Mouse (Mus musculus): ENCODE results near the gene Tulp2. TPM values are rescaled to one million over a fixed set of nuclear protein-coding genes. Genes with fewer than 3 reads are reported as not detected.

Tulp2 gene
- polyA plus RNA-seq, 1 experiment from 2014 or later, result 1.1 TPM

DNA sequence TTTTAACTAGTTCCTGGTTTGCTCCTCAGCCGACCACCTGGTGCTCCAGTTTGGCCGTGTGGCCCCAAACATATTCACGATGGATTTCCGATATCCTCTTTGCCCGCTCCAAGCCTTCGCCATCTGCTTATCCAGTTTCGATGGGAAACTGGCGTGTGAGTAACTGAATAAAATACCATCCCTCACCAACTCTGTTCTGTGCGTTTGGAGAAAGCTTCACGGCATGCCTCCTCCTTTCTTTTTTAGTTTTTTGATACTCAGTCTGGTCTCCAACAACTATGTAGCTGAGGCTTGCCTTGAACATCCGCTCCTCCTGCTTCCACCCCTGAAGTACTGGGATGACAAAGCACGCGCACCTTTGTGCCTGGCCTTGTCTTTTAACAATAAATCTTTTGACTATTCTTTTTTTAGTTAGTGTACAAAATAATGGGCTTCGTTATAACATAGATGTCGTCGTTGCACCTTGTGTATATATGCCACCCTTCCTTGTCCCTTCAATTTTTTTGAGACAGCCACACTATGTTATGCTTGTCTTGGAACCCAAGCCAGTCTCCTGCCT lies 40.6 kb downstream of the Tulp2 start:
- peak overlapping the region; percentile 88; the same call in 1 of the 2 replicates for H3K27ac ChIP-seq
- no peaks in the 10 kb centered on the region for H3K9me3 ChIP-seq (replicated peaks; ENCODE audit: low read length)
- TF ChIP-seq CTCF (IDR thresholded peaks at IDR 0.05; ENCODE audit: low read depth), result no peak
- H3K27me3 ChIP-seq (ENCODE audit: insufficient read depth, low read length), result no peaks in the 10 kb centered on the region
- 56% methylated on average over 16 of the region's 16 CpGs for WGBS
- peak overlapping the region; percentile 64 for H3K4me2 ChIP-seq (ENCODE audit: low read length)
- ATAC-seq (replicated peaks; ENCODE audit: low FRiP score, low read depth) (no peak), DNase-seq (ENCODE audit: low spot score) (no peak)
- 0 out of 2 replicates have a peak, but pooled peaks cover 8% of the 10 kb centered on the region for H3K36me3 ChIP-seq (ENCODE audit: insufficient read depth, low read length)
- peak overlapping the region; percentile 53 for H3K4me3 ChIP-seq (replicated peaks; ENCODE audit: low read depth, low read length)
- H3K9ac ChIP-seq (ENCODE audit: low read depth, low read length), result peak overlapping the region; percentile 62; the same call in 1 of the 2 replicates
- H3K4me1 ChIP-seq (replicated peaks; ENCODE audit: insufficient read depth, low read length), result peaks cover 27% of the 10 kb centered on the region

DNA sequence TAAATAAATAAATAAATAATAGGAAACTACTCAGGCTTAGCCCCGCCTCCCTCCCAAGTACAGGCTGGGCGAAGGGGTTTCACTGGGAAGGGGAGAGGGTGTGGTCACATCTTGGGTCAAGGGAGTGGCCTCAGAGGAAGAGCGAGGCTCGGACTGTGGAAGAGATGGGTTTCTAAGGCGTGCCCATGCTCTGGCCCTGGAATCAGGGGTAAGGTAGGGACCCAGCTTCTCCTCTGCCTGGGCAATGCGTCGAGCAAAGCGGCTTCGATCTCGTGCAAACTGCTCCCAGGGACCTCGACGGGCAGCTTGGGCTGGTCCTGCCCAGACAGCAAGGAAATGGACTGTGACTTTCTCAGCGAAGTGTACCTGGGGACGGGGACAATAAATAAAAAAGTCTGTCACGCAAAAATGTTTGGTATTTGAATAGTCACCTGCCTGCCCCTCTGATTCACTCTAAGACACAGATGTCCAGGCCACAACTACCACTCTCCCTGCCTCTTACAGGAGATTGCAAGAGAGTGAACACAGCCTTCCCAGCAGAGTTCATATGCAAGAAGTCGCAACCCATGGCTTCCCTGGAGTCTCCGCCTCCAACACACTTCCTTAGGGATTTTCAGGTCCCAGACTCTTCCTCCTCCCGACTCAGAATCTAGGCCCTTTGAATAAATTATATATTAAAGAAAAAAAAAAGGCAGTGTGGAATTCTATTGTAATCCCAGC lies 41.4 kb downstream of the Tulp2 start:
- no peak for TF ChIP-seq CTCF (IDR thresholded peaks at IDR 0.05; ENCODE audit: low read depth)
- Histone ChIP-seq H3K9ac (ENCODE audit: low read depth, low read length) (peak overlapping the region; percentile 38; the same call in 1 of the 2 replicates), H3K27me3 (ENCODE audit: insufficient read depth, low read length) (no peaks in the 10 kb centered on the region), H3K36me3 (ENCODE audit: insufficient read depth, low read length) (0 out of 2 replicates have a peak, but pooled peaks cover 8% of the 10 kb centered on the region), H3K4me1 (replicated peaks; ENCODE audit: insufficient read depth, low read length) (peaks cover 27% of the 10 kb centered on the region), H3K4me3 (replicated peaks; ENCODE audit: low read depth, low read length) (peak overlapping the region; percentile 13; the same call in 1 of the 2 replicates), H3K9me3 (replicated peaks; ENCODE audit: low read length) (no peaks in the 10 kb centered on the region), H3K4me2 (ENCODE audit: low read length) (peak overlapping the region; percentile 45), H3K27ac (peak overlapping the region; percentile 54; the same call in 1 of the 2 replicates)
- 49% methylated on average over 18 of the region's 18 CpGs for WGBS
- DNase-seq (ENCODE audit: low spot score) (no peak), ATAC-seq (replicated peaks; ENCODE audit: low FRiP score, low read depth) (no peak)

DNA sequence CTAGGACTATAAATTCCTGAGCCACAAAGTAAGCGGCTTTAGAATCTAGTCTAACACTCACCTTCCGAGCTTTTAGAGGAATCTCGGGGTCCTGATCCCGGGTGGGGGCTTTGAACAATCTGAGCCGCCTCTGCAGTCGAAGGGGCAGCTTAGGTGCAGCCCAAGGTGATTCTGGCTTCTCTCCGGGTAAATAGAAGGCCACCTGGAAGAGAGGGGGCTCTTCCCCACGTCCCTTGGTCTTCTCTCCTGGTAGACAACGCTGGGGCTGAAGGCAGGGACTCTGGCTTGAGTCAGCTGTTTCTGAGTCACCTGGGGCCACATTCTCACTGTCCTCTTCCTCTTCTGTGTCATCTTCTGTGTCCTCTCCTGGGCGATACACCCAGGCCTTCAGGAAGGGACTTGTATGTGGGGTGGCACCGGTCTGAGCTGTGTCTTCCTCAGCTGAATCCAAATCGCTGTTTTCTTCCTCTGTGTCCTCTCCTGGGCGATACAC lies 42.0 kb downstream of the Tulp2 start:
- H3K4me2 ChIP-seq (ENCODE audit: low read length), result peak overlapping the region; percentile 45
- 0 out of 2 replicates have a peak overlapping the region, but pooled peaks have one; percentile 13 for H3K4me3 ChIP-seq (replicated peaks; ENCODE audit: low read depth, low read length)
- ATAC-seq (replicated peaks; ENCODE audit: low FRiP score, low read depth) (no peak), DNase-seq (ENCODE audit: low spot score) (no peak)
- 0 out of 2 replicates have a peak, but pooled peaks cover 8% of the 10 kb centered on the region for H3K36me3 ChIP-seq (ENCODE audit: insufficient read depth, low read length)
- H3K9me3 ChIP-seq (replicated peaks; ENCODE audit: low read length), result no peaks in the 10 kb centered on the region
- H3K9ac ChIP-seq (ENCODE audit: low read depth, low read length), result peak overlapping the region; percentile 38; the same call in 1 of the 2 replicates
- peaks cover 27% of the 10 kb centered on the region for H3K4me1 ChIP-seq (replicated peaks; ENCODE audit: insufficient read depth, low read length)
- TF ChIP-seq CTCF (IDR thresholded peaks at IDR 0.05; ENCODE audit: low read depth), result no peak
- no peaks in the 10 kb centered on the region for H3K27me3 ChIP-seq (ENCODE audit: insufficient read depth, low read length)
- 80% methylated on average over 12 of the region's 13 CpGs for WGBS
- peak overlapping the region; percentile 54; the same call in 1 of the 2 replicates for H3K27ac ChIP-seq

DNA sequence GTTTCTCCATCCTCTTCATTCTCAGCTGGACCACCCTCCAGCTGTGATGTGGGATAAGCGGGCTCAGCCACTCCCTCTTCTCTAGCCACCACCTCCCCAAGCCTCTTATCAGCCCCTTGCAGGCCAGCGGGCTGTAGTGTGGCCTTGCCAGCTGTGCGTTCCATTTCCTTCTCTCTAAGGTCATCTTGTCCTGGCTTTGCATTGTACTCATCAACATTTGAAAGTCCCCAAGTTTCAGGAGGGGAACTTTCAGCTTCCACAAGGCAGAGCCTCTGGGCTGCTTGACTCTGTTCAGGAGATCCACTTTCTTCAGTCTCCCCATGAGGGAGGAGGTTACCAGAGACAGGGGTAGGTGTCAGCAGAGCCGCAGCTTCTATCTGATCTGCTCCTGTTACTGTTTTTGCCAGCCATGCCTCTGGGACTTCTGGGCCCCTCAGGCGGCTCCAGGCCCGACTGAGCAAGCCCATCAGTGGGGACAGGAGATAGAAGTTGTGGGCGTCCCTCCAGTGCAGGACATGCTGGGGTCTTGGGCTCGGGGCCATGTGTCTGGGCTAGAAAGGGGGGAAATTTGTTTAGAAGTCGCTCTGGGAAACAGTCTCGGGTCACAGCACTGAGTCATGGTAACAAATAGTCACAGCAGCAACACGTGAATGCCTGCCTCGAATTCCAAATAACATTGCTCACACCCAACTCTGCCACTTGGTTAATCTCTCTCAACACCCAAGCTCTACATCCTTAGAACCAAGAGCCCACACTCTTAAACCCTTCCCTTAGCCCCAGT lies 43.4 kb downstream of the Tulp2 start:
- H3K27me3 ChIP-seq (ENCODE audit: insufficient read depth, low read length), result no peaks in the 10 kb centered on the region
- H3K9ac ChIP-seq (ENCODE audit: low read depth, low read length), result peak overlapping the region; percentile 93
- H3K4me2 ChIP-seq (ENCODE audit: low read length), result peak overlapping the region; percentile 90
- DNase-seq (ENCODE audit: low spot score) (peak; percentile 66), ATAC-seq (replicated peaks; ENCODE audit: low FRiP score, low read depth) (0 out of 2 replicates have a peak, but pooled peaks have one; percentile 5)
- peaks cover 34% of the 10 kb centered on the region for H3K4me1 ChIP-seq (replicated peaks; ENCODE audit: insufficient read depth, low read length)
- H3K9me3 ChIP-seq (replicated peaks; ENCODE audit: low read length), result no peaks in the 10 kb centered on the region
- 14% methylated on average over 12 of the region's 12 CpGs for WGBS
- H3K36me3 ChIP-seq (ENCODE audit: insufficient read depth, low read length), result 0 out of 2 replicates have a peak, but pooled peaks cover 8% of the 10 kb centered on the region
- TF ChIP-seq CTCF (IDR thresholded peaks at IDR 0.05; ENCODE audit: low read depth), result no peak
- peak overlapping the region; percentile 84 for H3K4me3 ChIP-seq (replicated peaks; ENCODE audit: low read depth, low read length)
- H3K27ac ChIP-seq, result peak overlapping the region; percentile 97

DNA sequence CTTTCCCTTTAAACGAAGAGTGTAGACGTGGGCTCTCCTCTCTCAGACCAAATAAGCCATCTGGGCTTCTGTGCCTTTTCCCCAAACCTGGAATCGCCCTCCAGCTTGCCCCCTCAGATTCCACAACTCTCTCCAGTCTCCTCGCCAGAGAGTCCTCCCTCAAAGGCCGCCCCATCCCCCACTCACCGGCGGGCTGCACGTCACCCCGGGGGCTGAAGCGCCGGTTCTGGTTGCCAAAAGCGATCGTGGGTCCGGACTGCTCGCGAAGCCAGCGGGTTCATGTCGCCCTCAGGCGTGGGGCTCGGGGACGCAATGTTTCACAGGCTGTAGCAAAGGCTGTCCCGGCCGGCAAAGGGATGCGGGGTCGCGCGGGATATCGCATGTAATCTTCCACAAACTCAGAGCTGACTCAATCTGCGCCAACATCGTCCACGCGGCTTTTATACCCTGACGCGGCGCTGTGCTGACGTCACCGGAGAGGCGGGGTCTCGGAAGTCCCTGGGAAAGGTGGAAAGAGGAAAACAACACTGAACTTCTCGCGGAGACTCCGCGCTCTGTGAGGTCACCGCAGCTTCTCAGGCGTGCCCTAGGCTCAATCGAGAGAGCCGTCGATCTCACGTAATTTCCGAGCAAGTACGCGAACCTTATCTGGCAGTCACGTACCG lies 44.3 kb downstream of the Tulp2 start, which contains the start of the genes Ppp1r15a and Plekha4:
Gene Ppp1r15a (minus strand): TSS at position 460 of the 665 bp plus-strand sequence.
Gene Plekha4 (plus strand): TSS at position 522 of the 665 bp plus-strand sequence.
- WGBS, result under 1% methylated on average over 54 of the region's 54 CpGs
- H3K36me3 ChIP-seq (ENCODE audit: insufficient read depth, low read length), result 0 out of 2 replicates have a peak, but pooled peaks cover 8% of the 10 kb centered on the region
- H3K27me3 ChIP-seq (ENCODE audit: insufficient read depth, low read length), result no peaks in the 10 kb centered on the region
- peak; percentile 96 for DNase-seq (ENCODE audit: low spot score)
- H3K4me3 ChIP-seq (replicated peaks; ENCODE audit: low read depth, low read length), result peak within 1 kb of the TSS; percentile 84
- peak; percentile 91 for ATAC-seq (replicated peaks; ENCODE audit: low FRiP score, low read depth)
- H3K9ac ChIP-seq (ENCODE audit: low read depth, low read length), result peak within 1 kb of the TSS; percentile 93
- peak within 1 kb of the TSS; percentile 90 for H3K4me2 ChIP-seq (ENCODE audit: low read length)
- no peaks in the 10 kb centered on the region for H3K9me3 ChIP-seq (replicated peaks; ENCODE audit: low read length)
- H3K4me1 ChIP-seq (replicated peaks; ENCODE audit: insufficient read depth, low read length), result peaks cover 39% of the 10 kb centered on the region
- TF ChIP-seq CTCF (IDR thresholded peaks at IDR 0.05; ENCODE audit: low read depth), result no peak
- peak within 1 kb of the TSS; percentile 97 for H3K27ac ChIP-seq
